Mouse (Mus musculus) testis, adult 2 months (tissue): ENCODE measurements around the gene Sgk1.

Source experiments
- CTCF ChIP-seq: fragments of 200-500 bp; IDR thresholded peaks from 2 replicates; pipeline ENCODE4 v1.5.1; 2012; ENCODE audit warnings: low read depth, mild to moderate bottlenecking, inconsistent platforms, low read length, moderate library complexity; ENCODE audit not compliant: control insufficient read depth, insufficient read depth, insufficient replicate concordance
- POLR2A ChIP-seq: fragments of 200-500 bp; IDR thresholded peaks from 2 replicates; pipeline ENCODE4 v1.6.1; 2012; ENCODE audit warnings: low read depth, mild to moderate bottlenecking, inconsistent platforms, low read length, moderate library complexity; ENCODE audit not compliant: control insufficient read depth

DNA sequence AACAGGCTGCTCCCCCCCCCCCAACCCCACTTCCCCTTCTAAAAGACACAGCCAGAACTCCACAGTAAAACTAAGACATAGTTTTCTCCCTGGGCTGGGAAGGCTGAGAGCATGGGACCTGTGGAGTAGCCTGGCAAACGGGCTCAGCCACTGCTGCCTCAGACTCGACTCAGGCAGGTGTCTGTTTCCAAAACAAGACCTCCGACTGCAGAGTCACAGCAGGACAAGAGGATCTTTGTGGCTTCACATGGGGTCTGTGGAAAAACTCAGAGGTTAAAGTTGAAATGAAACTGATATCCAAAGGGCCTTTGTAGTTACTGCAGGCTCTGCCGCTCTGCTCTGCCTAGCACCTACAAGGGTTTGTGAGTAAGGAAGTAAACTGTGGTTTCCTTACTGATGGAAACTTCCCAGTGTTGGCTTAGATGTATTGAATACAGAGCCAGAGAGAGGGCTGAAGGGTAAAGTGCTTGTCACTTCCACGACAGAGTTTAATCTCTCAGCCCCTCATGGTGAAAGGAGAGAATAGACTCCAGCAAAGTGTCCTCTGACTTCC lies 25.0 kb downstream of the Sgk1 start:
- no peak for TF ChIP-seq POLR2A
- no peak for TF ChIP-seq CTCF
